Mouse (Mus musculus) liver, embryonic 13.5 days (tissue): ENCODE measurements around the gene 1700024B05Rik. TPM values are rescaled to one million over a fixed set of nuclear protein-coding genes. Genes with fewer than 3 reads are reported as not detected.
"Not testable (repeated sequence)": the region's sequence is repeated elsewhere in the genome, so short reads cannot be mapped to it uniquely, and the experiment has no call there.

Experiments used
- ATAC-seq: fragments of 200-750 bp; cut with Nextera tagmentation; 2 replicates; pipeline ENCODE4 v1.8.0; 2017; ENCODE audit warnings: low read depth, mild to moderate bottlenecking, moderate number of reproducible peaks, moderate library complexity
- DNase-seq: peaks from one replicate; pipeline ENCODE4 v3.0.0; 2022
- H3K27ac ChIP-seq: fragments of 300-500 bp; sonication (generic); 2 replicates; pipeline ENCODE4 v1.5.1; 2015; ENCODE audit warnings: moderate library complexity, mild to moderate bottlenecking, inconsistent platforms
- H3K27me3 ChIP-seq: fragments of 300-500 bp; sonication (generic); 2 replicates; pipeline ENCODE4 v1.6.1; 2015; ENCODE audit warnings: mild to moderate bottlenecking, inconsistent platforms
- H3K36me3 ChIP-seq: fragments of 300-500 bp; sonication (generic); 2 replicates; pipeline ENCODE4 v1.6.1; 2015; ENCODE audit warnings: mild to moderate bottlenecking, inconsistent platforms
- H3K4me1 ChIP-seq: fragments of 300-500 bp; sonication (generic); replicated peaks from 2 replicates; pipeline ENCODE4 v1.6.1; 2015; ENCODE audit warnings: inconsistent platforms
- H3K4me2 ChIP-seq: fragments of 300-500 bp; sonication (generic); 2 replicates; pipeline ENCODE4 v1.6.1; 2015; ENCODE audit warnings: inconsistent platforms, mild to moderate bottlenecking, moderate library complexity
- H3K4me3 ChIP-seq: fragments of 300-500 bp; sonication (generic); replicated peaks from 2 replicates; pipeline ENCODE4 v1.5.1; 2015; ENCODE audit warnings: mild to moderate bottlenecking, inconsistent platforms
- H3K9ac ChIP-seq: fragments of 300-500 bp; sonication (generic); 2 replicates; pipeline ENCODE4 v1.6.1; 2015; ENCODE audit warnings: mild to moderate bottlenecking, inconsistent platforms
- H3K9me3 ChIP-seq: fragments of 300-500 bp; sonication (generic); replicated peaks from 2 replicates; pipeline ENCODE4 v1.6.1; 2016; ENCODE audit warnings: inconsistent platforms
- WGBS: fragments of 180-500 bp; shearing (Covaris S2); methylation state at CpG from one replicate; pipeline ENCODE4 v1.1.7; 2015; ENCODE audit not compliant: insufficient replicate concordance; 5-methylcytosine and 5-hydroxymethylcytosine counted together
- polyA plus RNA-seq: library from polyadenylated mRNA; unstranded; fragments of >200 nt; fragmentation: Nextera tagmentation; extraction: Ambion mirVana; gene quantifications from 2 replicates; pipeline ENCODE4 v1.2.1, GENCODE M21; 2015

The 1700024B05Rik gene
- not detected in 2 replicates for polyA plus RNA-seq

DNA sequence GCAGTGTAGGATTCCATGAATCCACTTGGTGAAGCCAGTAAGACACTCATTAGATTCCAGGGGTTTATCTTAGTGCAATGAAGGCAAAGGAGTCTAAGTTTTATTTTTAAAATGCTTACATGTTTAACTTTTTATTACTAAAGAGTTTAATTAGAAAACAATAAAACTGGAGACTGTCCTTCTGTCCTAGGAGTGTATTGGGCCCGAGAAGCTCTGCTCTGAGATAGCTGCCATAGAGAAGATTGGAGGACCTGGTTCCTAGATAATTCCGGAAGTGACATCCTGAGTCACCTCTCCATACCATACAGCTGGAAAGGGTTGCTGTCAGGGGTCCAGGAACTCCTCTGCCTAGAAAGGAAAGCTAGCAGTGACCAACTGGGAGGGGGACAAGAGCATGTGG lies at the start of gene 1700024B05Rik:
Gene 1700024B05Rik (plus strand): TSS at position 301 of the 400 bp plus-strand sequence.
- not testable (repeated sequence) for H3K4me3 ChIP-seq, H3K27me3 ChIP-seq, H3K27ac ChIP-seq, ATAC-seq, H3K4me1 ChIP-seq, H3K36me3 ChIP-seq, H3K4me2 ChIP-seq, H3K9me3 ChIP-seq, H3K9ac ChIP-seq, DNase-seq
- 67% methylated on average over 1 of the region's 2 CpGs for WGBS

- ATAC-seq, DNase-seq: not testable (repeated sequence)
These were observed 36.6 kb upstream of the 1700024B05Rik start, which contains the start of gene Gm7980 for GRCm38 (mm10) chr14:41907190-41907589. Gene Gm7980, minus strand, starts transcription at chr14:41907290.

DNA sequence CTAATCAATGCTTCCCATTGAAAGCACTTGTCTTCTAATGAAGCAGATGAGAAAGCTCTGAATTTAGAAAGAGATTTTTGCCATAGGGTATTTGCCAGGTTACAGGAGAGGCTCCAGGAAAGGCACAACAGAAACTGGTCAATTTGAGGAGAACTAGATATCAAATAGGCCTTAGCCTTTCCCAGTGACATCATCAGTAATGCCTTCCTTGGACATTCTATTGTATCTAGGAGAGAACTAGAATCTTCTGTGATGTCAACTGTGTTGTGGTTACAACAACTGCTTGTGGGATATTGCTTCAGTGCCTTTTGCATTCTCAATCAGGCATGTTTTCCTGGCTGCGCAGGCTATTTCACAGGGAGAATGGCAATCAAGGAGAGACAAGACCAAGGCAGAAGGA lies 19.1 kb upstream of the 1700024B05Rik start, which contains the start of gene 1700049E17Rik1:
Gene 1700049E17Rik1 (plus strand): TSS at position 301 of the 400 bp plus-strand sequence.
- not testable (repeated sequence) for ATAC-seq, H3K27me3 ChIP-seq

More at GRCm38 (mm10) chr14:41907190-41907589, 36.6 kb upstream of the 1700024B05Rik start, which contains the start of gene Gm7980:
- H3K9me3 ChIP-seq, H3K9ac ChIP-seq, H3K4me1 ChIP-seq, H3K36me3 ChIP-seq, H3K4me2 ChIP-seq, H3K4me3 ChIP-seq, H3K27me3 ChIP-seq, H3K27ac ChIP-seq: not testable (repeated sequence)
- WGBS, result no CpG with 5 or more reads among the region's 2 CpGs

DNA sequence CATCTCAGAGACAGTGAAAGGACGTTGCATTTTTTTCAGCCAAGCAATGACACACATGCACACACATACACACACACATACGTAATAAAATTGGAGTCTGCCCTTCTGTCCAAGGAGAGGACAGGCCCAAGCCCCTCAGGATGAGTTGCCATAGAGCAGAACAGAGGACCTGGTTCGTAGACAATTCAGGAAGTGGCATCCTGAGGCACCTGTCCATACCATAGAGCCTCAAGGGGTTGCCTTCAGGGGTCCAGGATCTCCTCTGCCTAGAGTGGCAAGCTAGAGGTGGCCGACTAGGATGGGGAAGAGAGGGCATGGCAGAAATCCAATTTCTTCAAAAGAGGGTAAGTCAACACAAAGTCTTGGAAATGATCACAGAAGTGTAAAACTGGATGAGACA lies 20.3 kb downstream of the 1700024B05Rik start:
- not testable (repeated sequence) for H3K36me3 ChIP-seq, H3K9me3 ChIP-seq, H3K27me3 ChIP-seq, ATAC-seq, H3K4me3 ChIP-seq, H3K4me1 ChIP-seq, H3K9ac ChIP-seq, DNase-seq, H3K4me2 ChIP-seq, H3K27ac ChIP-seq
- whole genome bisulfite sequencing, result 41% methylated on average over 4 of the region's 4 CpGs

More for the DNA sequence above, 19.1 kb upstream of the 1700024B05Rik start, which contains the start of gene 1700049E17Rik1:
- H3K9me3 ChIP-seq, H3K27ac ChIP-seq, H3K36me3 ChIP-seq, DNase-seq, H3K4me1 ChIP-seq, H3K9ac ChIP-seq, H3K4me2 ChIP-seq, H3K4me3 ChIP-seq: not testable (repeated sequence)
- WGBS, result no CpG with 5 or more reads among the region's 1 CpGs

- H3K36me3 ChIP-seq, H3K27me3 ChIP-seq, DNase-seq, H3K4me2 ChIP-seq, H3K9ac ChIP-seq, H3K27ac ChIP-seq, ATAC-seq, H3K4me1 ChIP-seq, H3K9me3 ChIP-seq, H3K4me3 ChIP-seq: not testable (repeated sequence)
- 59% methylated on average over 1 of the region's 1 CpGs for WGBS
These were observed 24.0 kb downstream of the 1700024B05Rik start, which contains the start of gene Gm6401 for GRCm38 (mm10) chr14:41967827-41968226. Gene Gm6401, minus strand, starts transcription at chr14:41967927.

DNA sequence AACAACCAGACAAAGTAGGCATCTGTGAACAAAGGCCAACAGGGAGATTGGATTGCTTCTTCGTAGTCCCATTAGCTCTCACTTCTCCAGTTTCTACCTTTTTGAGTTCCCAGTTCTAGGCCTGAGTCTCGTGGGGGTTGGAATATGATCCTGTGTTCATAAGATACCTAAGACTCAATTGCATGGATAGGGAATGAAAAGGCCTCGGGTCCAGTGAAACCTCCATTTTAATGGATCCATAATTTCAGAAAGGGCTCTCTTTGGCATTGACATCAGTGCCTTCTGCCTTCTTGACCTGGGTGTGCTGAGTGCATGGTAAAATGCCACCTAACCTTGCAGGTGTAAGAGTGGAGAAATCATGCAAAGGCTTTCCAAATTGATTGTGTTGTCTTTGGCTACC lies 24.8 kb downstream of the 1700024B05Rik start:
- H3K36me3 ChIP-seq, H3K27me3 ChIP-seq, H3K4me1 ChIP-seq, H3K9me3 ChIP-seq, H3K9ac ChIP-seq, H3K4me2 ChIP-seq, ATAC-seq, H3K27ac ChIP-seq, DNase-seq, H3K4me3 ChIP-seq: not testable (repeated sequence)
- WGBS, result 45% methylated on average over 3 of the region's 3 CpGs

GRCm38 (mm10) chr14:41983225-41983624 lies 39.4 kb downstream of the 1700024B05Rik start, which contains the start of gene Gm3543:
Gene Gm3543, minus strand, starts transcription at chr14:41983325.
- not testable (repeated sequence) for H3K27me3 ChIP-seq, DNase-seq

More at GRCm38 (mm10) chr14:41983225-41983624, 39.4 kb downstream of the 1700024B05Rik start, which contains the start of gene Gm3543:
- not testable (repeated sequence) for H3K4me1 ChIP-seq, H3K9ac ChIP-seq, H3K9me3 ChIP-seq, H3K4me2 ChIP-seq, H3K36me3 ChIP-seq, H3K27ac ChIP-seq, ATAC-seq, H3K4me3 ChIP-seq
- WGBS, result no CpG with 5 or more reads among the region's 1 CpGs

Other genes starting within 250 kb of the 1700024B05Rik start
- gene Gm8068, start 242.1 kb upstream of the 1700024B05Rik start, polyA plus RNA-seq, result not detected in 2 replicates
- not detected in 2 replicates for gene Gm7929, start 193.4 kb upstream of the 1700024B05Rik start, polyA plus RNA-seq
- not detected in 2 replicates for gene Gm47189, start 171.6 kb upstream of the 1700024B05Rik start, polyA plus RNA-seq
- not detected in 2 replicates for gene Gm7980, start 36.7 kb upstream of the 1700024B05Rik start, polyA plus RNA-seq
- not detected in 2 replicates for gene 1700049E17Rik1, start 19.0 kb upstream of the 1700024B05Rik start, polyA plus RNA-seq
- not detected in 2 replicates for gene Gm6401, start 23.9 kb downstream of the 1700024B05Rik start, polyA plus RNA-seq
- gene Gm3543, start 39.3 kb downstream of the 1700024B05Rik start, polyA plus RNA-seq, result not detected in 2 replicates
- not detected in 2 replicates for gene Gm7951, start 173.4 kb downstream of the 1700024B05Rik start, polyA plus RNA-seq
- gene Gm17027, start 218.6 kb downstream of the 1700024B05Rik start, polyA plus RNA-seq, result not detected in 2 replicates
- not detected in 2 replicates for gene Gm3573, start 246.8 kb downstream of the 1700024B05Rik start, polyA plus RNA-seq